Mouse (Mus musculus) heart, embryonic 13.5 days (tissue): ENCODE measurements around the gene Plvap. TPM values are rescaled to one million over a fixed set of nuclear protein-coding genes. Genes with fewer than 3 reads are reported as not detected.
"Not testable (repeated sequence)": the region's sequence is repeated elsewhere in the genome, so short reads cannot be mapped to it uniquely, and the experiment has no call there.

Experiments used
- ATAC-seq: fragments of 200-750 bp; cut with Nextera tagmentation; 2 replicates; pipeline ENCODE4 v1.8.0; 2017; ENCODE audit warnings: moderate TSS enrichment; ENCODE audit not compliant: insufficient number of reproducible peaks, low FRiP score, low TSS enrichment; ENCODE audit errors: extremely low read depth
- H3K27ac ChIP-seq: fragments of 300-500 bp; sonication (generic); replicated peaks from 2 replicates; pipeline ENCODE4 v1.5.1; 2015; ENCODE audit warnings: moderate library complexity, mild to moderate bottlenecking, inconsistent platforms
- H3K27me3 ChIP-seq: fragments of 300-500 bp; sonication (generic); replicated peaks from 2 replicates; pipeline ENCODE4 v1.6.1; 2015; ENCODE audit warnings: mild to moderate bottlenecking, inconsistent platforms
- H3K36me3 ChIP-seq: fragments of 300-500 bp; sonication (generic); 2 replicates; pipeline ENCODE4 v1.6.1; 2015; ENCODE audit warnings: mild to moderate bottlenecking, inconsistent platforms
- H3K4me1 ChIP-seq: fragments of 300-500 bp; sonication (generic); 2 replicates; pipeline ENCODE4 v1.6.1; 2015; ENCODE audit warnings: inconsistent platforms
- H3K4me2 ChIP-seq: fragments of 300-500 bp; sonication (generic); 2 replicates; pipeline ENCODE4 v1.6.1; 2015; ENCODE audit warnings: inconsistent platforms, mild to moderate bottlenecking, moderate library complexity
- H3K4me3 ChIP-seq: fragments of 300-500 bp; sonication (generic); 2 replicates; pipeline ENCODE4 v1.5.1; 2015; ENCODE audit warnings: moderate library complexity, mild to moderate bottlenecking, inconsistent platforms
- H3K9ac ChIP-seq: fragments of 300-500 bp; sonication (generic); 2 replicates; pipeline ENCODE4 v1.6.1; 2015; ENCODE audit warnings: inconsistent platforms, mild to moderate bottlenecking, moderate library complexity
- H3K9me3 ChIP-seq: fragments of 300-500 bp; sonication (generic); 2 replicates; pipeline ENCODE4 v1.6.1; 2016; ENCODE audit warnings: inconsistent platforms
- WGBS: fragments of 180-500 bp; shearing (Covaris S2); methylation state at CpG from one replicate; pipeline ENCODE4 v1.1.7; 2015; ENCODE audit warnings: mixed read lengths; 5-methylcytosine and 5-hydroxymethylcytosine counted together
- polyA plus RNA-seq: library from polyadenylated mRNA; unstranded; fragments of >200 nt; fragmentation: Nextera tagmentation; extraction: Ambion mirVana; gene quantifications from 2 replicates; pipeline ENCODE4 v1.2.1, GENCODE M21; 2015

Gene Plvap
- polyA plus RNA-seq, 1 experiment from 2014 or later, result 135 TPM

DNA sequence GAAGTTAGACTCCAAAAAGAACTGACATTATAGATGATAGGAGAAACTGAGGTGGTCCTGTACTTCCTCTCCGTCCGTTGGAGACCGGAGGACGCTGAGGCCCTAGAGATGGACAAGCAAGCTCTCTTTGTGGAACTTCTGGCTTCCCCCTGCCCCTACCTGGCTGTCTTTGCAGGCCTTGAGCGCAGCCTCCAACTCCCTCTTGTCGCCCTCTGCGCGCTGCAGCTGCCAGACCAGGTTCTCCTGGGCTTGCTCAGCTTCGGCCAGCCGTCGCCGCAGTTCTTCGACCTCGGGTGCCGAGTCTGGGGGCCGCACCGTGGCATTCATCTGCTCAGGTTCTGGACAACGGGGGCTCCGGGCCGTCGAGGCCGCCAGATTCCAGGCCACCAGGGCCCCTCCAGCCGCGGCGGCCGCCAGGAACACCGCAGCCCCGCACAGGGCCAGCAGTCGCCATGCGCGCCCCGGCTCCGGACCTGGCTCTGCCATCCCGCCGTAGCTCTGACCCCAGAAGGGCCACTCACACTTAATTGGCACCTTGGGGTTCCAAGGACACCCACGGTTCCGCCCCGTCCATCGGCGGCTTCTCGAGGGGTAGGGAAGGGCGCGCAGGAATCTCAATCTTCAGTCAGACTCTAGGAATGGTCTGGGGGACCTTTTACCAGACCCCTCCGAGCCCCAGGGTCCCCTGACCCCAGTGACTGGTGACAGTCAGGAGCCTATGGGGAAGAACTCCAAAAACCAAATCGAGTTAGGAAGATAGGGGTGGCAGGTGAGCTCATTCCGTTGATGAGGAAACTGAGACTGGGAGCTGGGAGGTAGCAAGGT lies 13.9 kb upstream of the Plvap start, which contains the start of gene Ccdc194:
Ccdc194 (minus strand) TSS at position 486 of the 825 bp plus-strand sequence.
- WGBS, result 12% methylated on average over 46 of the region's 46 CpGs
- H3K4me3 ChIP-seq, result peak within 1 kb of the TSS; percentile 35
- no peaks in the 10 kb centered on the region for H3K9me3 ChIP-seq
- peaks cover 48% of the 10 kb centered on the region for H3K4me1 ChIP-seq
- no peaks in the 10 kb centered on the region for H3K36me3 ChIP-seq
- peak within 1 kb of the TSS; percentile 74 for H3K9ac ChIP-seq
- peak within 1 kb of the TSS; percentile 87 for H3K27ac ChIP-seq
- peak within 1 kb of the TSS; percentile 61 for H3K4me2 ChIP-seq
- ATAC-seq, result no peak
- H3K27me3 ChIP-seq, result peaks cover 32% of the 10 kb centered on the region

DNA sequence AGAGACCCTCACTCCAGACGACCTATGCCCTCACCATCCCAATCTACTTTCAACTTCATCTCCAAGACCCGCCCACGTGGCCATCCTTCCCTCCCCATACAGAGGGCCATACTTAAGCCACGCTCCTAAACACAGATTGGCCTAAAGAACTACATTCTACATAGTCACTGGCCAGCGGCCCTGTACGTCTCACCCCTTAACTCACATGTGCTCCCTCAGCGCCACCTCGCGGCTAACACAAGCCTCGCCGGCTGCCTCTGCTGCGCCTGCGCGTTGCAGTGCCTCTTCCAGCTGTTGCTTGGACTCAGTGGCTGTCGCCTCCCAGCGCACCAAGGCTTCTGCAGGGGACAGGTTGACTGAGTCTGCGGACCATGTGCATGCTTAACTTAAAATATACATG lies 10.1 kb upstream of the Plvap start:
- WGBS, result 3% methylated on average over 17 of the region's 17 CpGs
- Histone ChIP-seq H3K9ac (peak overlapping the region; percentile 56; the same call in 1 of the 2 replicates), H3K9me3 (no peaks in the 10 kb centered on the region), H3K36me3 (no peaks in the 10 kb centered on the region), H3K27ac (no peak overlapping the region), H3K4me3 (0 out of 2 replicates have a peak overlapping the region, but pooled peaks have one; percentile 3), H3K4me2 (peak overlapping the region; percentile 42), H3K4me1 (peaks cover 28% of the 10 kb centered on the region), H3K27me3 (peaks cover 37% of the 10 kb centered on the region)
- ATAC-seq, result peak; percentile 62

- 33% methylated on average over 9 of the region's 10 CpGs for WGBS
- not testable (repeated sequence) for ATAC-seq
Observed at GRCm38 (mm10) chr8:71519037-71519825, 7.7 kb upstream of the Plvap start.

DNA sequence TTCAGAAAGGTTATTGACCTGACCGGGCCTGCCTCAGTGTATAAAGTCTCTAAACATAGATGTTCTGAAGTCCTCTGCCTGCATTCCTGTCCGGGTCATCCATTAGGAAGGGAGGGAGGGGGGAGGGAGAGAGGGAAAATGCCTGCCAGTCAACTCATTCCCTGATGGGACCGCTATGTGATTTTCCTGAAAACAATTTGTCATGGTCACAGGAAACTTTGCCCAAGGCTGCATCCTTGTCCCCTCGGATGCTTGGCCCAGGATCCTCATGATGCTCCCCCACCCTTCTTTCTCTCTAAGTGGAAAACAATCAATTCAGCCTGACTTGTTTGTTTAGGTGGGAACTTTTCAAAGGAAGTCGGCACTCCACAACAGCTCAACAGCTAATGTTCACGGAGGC lies 5.2 kb upstream of the Plvap start:
- Histone ChIP-seq H3K9me3 (no peaks in the 10 kb centered on the region), H3K36me3 (no peaks in the 10 kb centered on the region), H3K9ac (no peak overlapping the region), H3K4me2 (no peak overlapping the region), H3K4me3 (no peak overlapping the region), H3K4me1 (peaks cover 8% of the 10 kb centered on the region), H3K27ac (no peak overlapping the region), H3K27me3 (peaks cover 17% of the 10 kb centered on the region)
- ATAC-seq, result no peak
- 19% methylated on average over 6 of the region's 6 CpGs for WGBS

More at GRCm38 (mm10) chr8:71519037-71519825, 7.7 kb upstream of the Plvap start:
- Histone ChIP-seq H3K27me3 (peaks cover 16% of the 10 kb centered on the region; the same call in 1 of the 2 replicates), H3K4me1 (peaks cover 11% of the 10 kb centered on the region)
- not testable (repeated sequence) for H3K36me3 ChIP-seq, H3K4me3 ChIP-seq, H3K4me2 ChIP-seq, H3K9me3 ChIP-seq, H3K9ac ChIP-seq, H3K27ac ChIP-seq

- Histone ChIP-seq H3K4me3 (no peak overlapping the region), H3K9me3 (no peaks in the 10 kb centered on the region), H3K27me3 (peaks cover 23% of the 10 kb centered on the region), H3K9ac (no peak overlapping the region), H3K27ac (no peak overlapping the region), H3K36me3 (no peaks in the 10 kb centered on the region), H3K4me1 (no peaks in the 10 kb centered on the region; the same call in 1 of the 2 replicates), H3K4me2 (no peak overlapping the region)
- no peak for ATAC-seq
- WGBS, result 65% methylated on average over 5 of the region's 5 CpGs
Observed at GRCm38 (mm10) chr8:71515043-71515442, 3.5 kb upstream of the Plvap start.

GRCm38 (mm10) chr8:71513018-71513754 lies 1.6 kb upstream of the Plvap start:
- H3K9me3 ChIP-seq, result no peaks in the 10 kb centered on the region
- no peaks in the 10 kb centered on the region for H3K36me3 ChIP-seq
- no peak for ATAC-seq
- no peak overlapping the region for H3K9ac ChIP-seq
- peak overlapping the region; percentile 59 for H3K27ac ChIP-seq
- H3K4me1 ChIP-seq, result peaks cover 2% of the 10 kb centered on the region; the same call in 1 of the 2 replicates
- H3K4me3 ChIP-seq, result no peak overlapping the region
- H3K27me3 ChIP-seq, result peaks cover 41% of the 10 kb centered on the region
- H3K4me2 ChIP-seq, result no peak overlapping the region
- 50% methylated on average over 15 of the region's 15 CpGs for WGBS

GRCm38 (mm10) chr8:71509316-71509715 lies 2.2 kb downstream of the Plvap start:
- WGBS, result 50% methylated on average over 2 of the region's 2 CpGs
- H3K9me3 ChIP-seq, result no peaks in the 10 kb centered on the region
- peaks cover 80% of the 10 kb centered on the region for H3K27me3 ChIP-seq
- H3K4me1 ChIP-seq, result peaks cover 17% of the 10 kb centered on the region
- no peak for ATAC-seq
- no peak overlapping the region for H3K27ac ChIP-seq
- peak overlapping the region; percentile 80 for H3K4me2 ChIP-seq
- H3K36me3 ChIP-seq, result no peaks in the 10 kb centered on the region
- H3K9ac ChIP-seq, result peak overlapping the region; percentile 74
- H3K4me3 ChIP-seq, result peak overlapping the region; percentile 46

DNA sequence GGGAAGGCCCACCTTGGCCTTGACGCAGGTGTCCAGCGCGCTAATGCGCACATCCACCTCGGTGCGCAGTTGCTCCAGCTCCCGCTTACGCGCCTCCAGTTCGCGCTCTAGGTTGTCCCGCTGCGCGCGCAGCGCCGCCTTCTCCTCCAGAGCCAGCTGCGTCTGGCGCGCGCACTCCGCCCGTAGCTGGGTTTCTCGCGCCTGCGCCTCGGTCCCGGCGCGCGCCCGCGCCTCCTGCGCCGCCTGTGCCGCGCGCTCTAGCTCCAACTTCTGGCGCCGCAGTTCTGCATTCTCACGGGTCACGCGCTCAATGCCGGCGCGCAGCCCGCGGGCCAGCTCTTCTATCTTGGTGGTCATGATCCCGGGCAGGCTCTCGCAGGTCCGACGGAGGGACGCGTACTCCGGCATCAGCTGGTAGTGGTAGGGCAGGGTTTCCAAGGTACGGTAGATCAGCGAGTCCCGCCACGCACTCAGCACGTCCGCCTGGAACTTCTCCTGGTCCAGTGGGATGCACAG lies 3.9 kb downstream of the Plvap start:
- Histone ChIP-seq H3K4me1 (peaks cover 17% of the 10 kb centered on the region), H3K27me3 (peaks cover 79% of the 10 kb centered on the region), H3K9ac (peak overlapping the region; percentile 76), H3K4me2 (peak overlapping the region; percentile 80), H3K4me3 (peak overlapping the region; percentile 51), H3K9me3 (no peaks in the 10 kb centered on the region), H3K36me3 (no peaks in the 10 kb centered on the region), H3K27ac (no peak overlapping the region)
- ATAC-seq, result peak; percentile 47; the same call in 1 of the 2 replicates
- under 1% methylated on average over 56 of the region's 61 CpGs for WGBS

DNA sequence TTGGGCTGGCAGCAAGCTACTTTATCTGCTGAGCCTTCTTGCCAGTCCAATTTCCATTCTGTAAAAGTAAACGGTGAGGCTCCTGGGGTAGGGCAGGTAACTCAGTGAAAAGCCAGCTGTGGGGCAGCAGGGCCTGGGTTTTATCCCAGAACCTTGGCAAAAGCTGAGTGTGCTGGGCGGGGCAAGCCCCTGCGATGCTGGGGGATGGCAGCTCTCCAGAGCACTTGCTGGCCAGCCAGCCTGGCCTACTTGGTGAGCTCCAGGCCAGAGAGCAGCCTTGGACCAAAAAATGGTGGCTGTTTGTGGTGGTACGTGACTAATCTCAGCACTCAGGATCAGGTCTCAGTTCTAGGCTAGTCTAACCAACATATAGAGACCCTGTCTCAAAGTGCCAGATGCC lies 5.6 kb downstream of the Plvap start:
- Histone ChIP-seq H3K27ac (no peak overlapping the region), H3K9me3 (no peaks in the 10 kb centered on the region), H3K36me3 (no peaks in the 10 kb centered on the region), H3K4me2 (no peak overlapping the region), H3K4me3 (no peak overlapping the region), H3K27me3 (peaks cover 67% of the 10 kb centered on the region), H3K4me1 (peaks cover 17% of the 10 kb centered on the region), H3K9ac (no peak overlapping the region)
- WGBS, result 68% methylated on average over 4 of the region's 4 CpGs
- ATAC-seq, result no peak

GRCm38 (mm10) chr8:71505326-71505725 lies 6.2 kb downstream of the Plvap start:
- Histone ChIP-seq H3K4me3 (no peak overlapping the region), H3K9me3 (no peaks in the 10 kb centered on the region), H3K4me1 (peaks cover 17% of the 10 kb centered on the region), H3K4me2 (no peak overlapping the region), H3K27me3 (peaks cover 61% of the 10 kb centered on the region), H3K36me3 (no peaks in the 10 kb centered on the region), H3K9ac (no peak overlapping the region), H3K27ac (no peak overlapping the region)
- ATAC-seq, result no peak
- 86% methylated on average over 4 of the region's 4 CpGs for WGBS
